Mouse (Mus musculus) gastrocnemius, postnatal 14 days (tissue): ENCODE measurements at regions not wholly inside any gene's neighbourhood (a gene's known extent, or its start where the extent isn't known, plus 50 kb on each side); places are given as distances from the start of the nearest gene placed in this dataset.
A peak's percentile ranks its signal among the peaks of the same experiment; 100 is the strongest.

Experiments
- DNase-seq: peaks from one replicate; pipeline ENCODE4 v3.0.0; 2021; ENCODE audit warnings: mixed read lengths
- intact Hi-C: fragments of 180-260 bp; cut with DNase I; formaldehyde crosslinking; loops from one replicate; pipeline ENCODE4 v1.15.1; 2025; ENCODE audit warnings: low total_unique reads

DNA sequence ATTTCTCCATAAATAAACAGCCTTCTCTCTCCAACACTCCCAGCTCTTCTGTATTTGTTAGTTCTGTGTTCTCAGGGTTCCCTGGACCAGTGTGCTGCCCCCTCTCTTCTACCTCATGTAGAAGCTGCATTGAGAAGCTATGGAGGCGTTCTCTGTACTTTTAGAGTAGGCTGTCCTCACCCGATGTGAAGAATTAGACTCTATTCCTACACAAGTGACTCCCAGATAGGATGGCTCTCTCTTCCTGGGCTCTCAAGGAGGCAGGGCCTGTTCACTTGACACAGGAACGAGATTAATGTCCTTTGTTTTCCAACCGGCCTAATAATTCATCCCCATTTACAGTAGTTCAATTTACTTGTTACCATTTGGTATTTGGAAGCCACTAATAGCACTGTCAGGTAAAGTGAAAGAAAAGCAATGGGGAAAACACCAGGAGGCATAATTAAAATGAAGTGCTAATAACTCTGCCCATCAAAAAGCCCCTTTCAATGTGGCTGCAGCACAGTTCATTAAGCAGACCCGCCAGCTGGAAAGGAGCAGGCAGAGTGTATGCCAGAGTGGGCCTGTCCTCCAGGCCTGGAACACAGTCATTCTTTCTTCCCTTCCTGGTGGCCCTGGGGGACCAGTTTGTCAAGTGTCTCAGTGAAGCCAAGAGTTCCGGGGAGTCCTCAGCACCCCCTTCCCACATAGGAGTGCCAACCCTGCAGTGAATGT, 454.8 kb upstream of the Gm6657 start:
- DNase-seq: peak; percentile 11
- intact Hi-C loops: no loop called here

- intact Hi-C loops: no loop called here
- no peak for DNase-seq
Observed at GRCm38 (mm10) chr12:77742716-77743115, 451.3 kb upstream of the Gm6657 start.

DNA sequence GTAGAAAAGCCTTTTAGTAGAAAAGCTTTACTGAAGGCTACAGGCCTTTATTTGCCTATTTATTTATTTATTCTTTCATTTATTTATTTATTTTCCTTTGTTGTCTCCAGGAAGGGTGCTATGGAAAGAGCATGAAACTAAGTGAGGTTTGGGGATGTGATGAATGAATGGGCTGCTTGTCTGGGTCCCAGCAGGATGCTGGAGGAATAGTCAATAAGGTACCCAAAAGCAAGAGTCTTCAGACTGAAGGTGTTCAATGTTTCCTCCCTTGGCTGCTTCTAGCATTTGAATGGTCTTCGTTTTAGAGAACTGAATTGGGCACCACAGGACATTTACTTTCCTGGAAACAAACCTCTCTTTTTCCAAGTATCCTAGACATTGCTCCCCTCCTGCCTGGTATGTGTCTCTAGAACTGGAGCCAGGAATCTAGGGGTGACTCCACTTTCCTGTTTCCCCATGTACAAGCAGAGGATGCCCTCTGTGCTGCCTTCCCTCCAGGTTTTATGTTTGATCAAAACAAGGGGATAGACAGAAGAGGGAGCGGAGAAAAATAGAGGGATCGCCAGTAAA, 444.5 kb upstream of the Gm6657 start:
- intact Hi-C loops: no loop called here
- no peak for DNase-seq

DNA sequence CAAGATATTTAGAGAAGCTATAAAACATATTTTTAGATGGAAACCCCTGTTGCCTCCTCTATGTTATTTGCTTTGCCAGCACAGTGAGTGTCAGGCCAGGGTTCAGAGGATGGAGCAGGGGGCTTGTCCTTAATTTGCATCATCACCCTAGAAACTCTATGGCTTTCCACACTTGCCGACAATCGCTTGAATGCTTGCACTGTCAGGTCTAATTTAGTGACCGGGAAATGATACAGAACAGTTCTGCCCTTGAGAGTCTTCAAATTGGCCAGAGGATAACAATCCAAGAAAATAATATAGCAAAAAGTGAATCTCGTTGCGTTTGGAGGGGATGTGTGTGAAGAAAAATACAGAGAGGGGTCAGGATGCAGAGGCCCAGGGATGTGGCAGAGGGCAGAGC, 441.9 kb upstream of the Gm6657 start:
- DNase-seq: no peak
- intact Hi-C loops: no loop called here

GRCm38 (mm10) chr12:77756021-77756420, 438.0 kb upstream of the Gm6657 start:
- no peak for DNase-seq
- intact Hi-C loops: no loop called here

DNA sequence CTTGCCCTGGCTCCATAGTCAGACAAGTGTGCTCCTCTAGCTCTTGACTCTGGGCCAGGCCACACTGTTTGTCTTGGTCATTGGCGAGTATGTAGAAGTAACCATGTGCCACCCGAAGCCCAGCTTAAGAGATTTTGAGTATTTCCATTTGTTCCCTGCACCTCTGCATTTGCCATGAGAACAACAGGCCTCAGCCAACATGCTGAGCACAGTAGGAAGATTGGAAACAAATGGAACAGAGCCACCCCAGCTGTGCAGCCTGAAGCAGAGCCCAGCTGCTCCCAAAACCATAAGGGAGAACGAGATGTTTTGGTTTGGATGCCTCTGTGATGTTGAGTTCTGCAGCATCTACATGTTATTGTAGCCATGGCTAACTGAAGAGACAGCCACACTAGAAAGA, 433.1 kb upstream of the Gm6657 start:
- peak; percentile 7 for DNase-seq
- intact Hi-C loops: no loop called here

DNA sequence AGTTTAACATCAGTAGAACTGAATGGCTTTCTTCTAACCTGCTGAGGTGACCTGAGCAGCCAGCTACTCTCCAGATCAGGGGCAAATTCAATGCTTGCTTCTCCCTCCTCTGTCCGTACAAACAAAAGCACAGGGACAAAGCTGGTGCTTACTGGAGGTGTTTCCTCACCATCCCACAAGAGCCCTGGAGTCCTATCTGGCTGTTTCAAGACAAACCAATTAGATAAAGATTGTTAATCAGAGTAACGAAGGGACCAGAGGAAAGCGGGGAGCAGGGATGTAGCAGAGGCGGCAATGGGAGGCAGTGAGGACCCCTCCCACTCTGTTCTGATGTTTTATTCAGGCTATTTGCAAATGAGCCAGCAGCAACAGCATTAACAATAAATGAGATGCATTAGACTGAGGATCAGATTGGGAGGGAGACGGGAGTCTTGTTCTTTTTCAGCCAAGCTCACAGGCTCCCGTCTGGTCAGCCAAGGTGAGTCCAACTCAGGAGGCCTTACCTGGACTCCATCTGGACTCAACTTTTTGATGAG, 418.0 kb upstream of the Gm6657 start:
- intact Hi-C loops: no loop called here
- no peak for DNase-seq

DNA sequence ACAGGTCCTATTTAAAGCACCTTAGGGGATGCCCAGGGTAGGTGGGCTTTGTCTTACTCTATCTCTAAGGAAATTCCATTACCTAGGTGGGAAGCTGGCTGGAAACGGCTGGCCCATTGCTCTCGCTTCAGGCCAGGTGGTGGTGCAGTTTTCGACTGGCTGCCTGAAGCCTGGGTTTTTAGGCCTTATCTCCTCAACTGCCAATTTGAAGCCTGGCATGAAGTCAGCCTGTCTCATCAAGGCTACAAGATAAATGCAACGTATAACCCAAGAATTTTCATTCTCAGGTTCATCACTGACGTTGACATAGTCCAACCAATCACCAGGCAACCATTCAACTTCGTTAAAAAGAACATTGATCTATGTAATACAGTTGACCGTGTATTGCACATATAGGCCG, 417.3 kb upstream of the Gm6657 start:
- DNase-seq: no peak
- intact Hi-C loops: no loop called here

GRCm38 (mm10) chr12:77780885-77781698, 412.9 kb upstream of the Gm6657 start:
- intact Hi-C loops: no loop called here
- peak; percentile 85 for DNase-seq

DNA sequence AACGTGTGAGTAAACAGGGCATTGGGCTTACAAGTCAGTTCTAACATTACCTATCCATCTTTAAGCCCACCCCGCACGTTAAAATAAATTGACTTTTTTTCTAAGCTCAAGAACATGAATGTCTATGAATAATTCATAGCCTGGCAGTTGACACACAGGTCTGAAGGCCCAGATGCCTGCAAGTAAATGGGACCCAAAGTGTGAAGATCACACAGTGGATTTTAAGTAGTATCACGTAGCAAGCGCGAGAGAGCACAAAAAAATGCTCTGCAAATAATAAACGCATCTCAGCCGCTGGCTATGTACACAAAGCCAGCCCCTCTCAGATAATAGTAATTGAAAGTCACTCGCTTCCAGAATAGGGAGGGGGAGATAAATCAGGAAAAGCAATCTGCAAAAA, 410.1 kb upstream of the Gm6657 start:
- intact Hi-C loops: no loop called here
- no peak for DNase-seq

- DNase-seq: no peak
- intact Hi-C loops: no loop called here
Observed at GRCm38 (mm10) chr12:77785647-77786046, 408.4 kb upstream of the Gm6657 start.

DNA sequence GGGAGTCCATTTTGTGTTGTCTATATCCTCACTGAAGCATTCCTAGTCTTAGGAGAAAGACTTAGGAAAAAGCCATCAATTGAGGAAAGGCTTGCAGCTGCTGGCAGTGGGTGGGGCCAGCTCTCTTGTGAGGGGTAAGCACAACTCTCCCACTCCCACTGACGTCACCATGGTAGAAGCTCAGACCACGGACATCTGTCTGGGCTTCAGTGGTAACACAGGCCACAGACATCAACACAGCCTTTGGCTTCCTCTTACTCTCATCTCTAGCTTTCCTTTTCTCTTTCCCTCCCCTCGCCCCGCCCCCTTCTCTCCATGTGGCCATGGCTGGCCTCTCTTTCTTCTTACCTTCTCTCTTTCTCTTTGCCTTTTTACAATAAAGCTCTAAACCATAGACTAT, 407.4 kb upstream of the Gm6657 start:
- intact Hi-C loops: no loop called here
- no peak for DNase-seq

- DNase-seq: no peak
- intact Hi-C loops: no loop called here
Observed at GRCm38 (mm10) chr12:77788273-77788672, 405.8 kb upstream of the Gm6657 start.

- no peak for DNase-seq
- intact Hi-C loops: no loop called here
Observed at GRCm38 (mm10) chr12:77789427-77789826, 404.6 kb upstream of the Gm6657 start.

DNA sequence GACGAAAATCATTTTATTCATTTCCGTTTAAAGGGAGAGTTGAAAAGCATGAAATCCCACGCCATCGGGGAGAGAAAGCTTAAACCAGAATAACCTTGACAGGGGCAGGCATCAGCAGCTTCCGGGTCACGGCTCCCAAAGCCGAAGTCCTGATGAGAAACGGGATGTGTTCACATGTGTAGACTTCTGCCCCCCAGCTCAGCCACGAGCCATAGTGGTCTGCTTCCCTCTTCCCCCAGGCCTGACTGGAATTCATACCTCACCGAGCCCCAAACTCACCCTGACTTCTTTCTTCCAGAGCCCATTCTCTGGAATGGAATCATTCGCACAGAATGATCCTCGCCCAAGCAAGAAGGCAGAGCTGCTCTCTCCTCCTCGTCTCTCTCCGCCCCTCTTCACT, 404.2 kb upstream of the Gm6657 start:
- intact Hi-C loops: no loop called here
- DNase-seq: no peak

DNA sequence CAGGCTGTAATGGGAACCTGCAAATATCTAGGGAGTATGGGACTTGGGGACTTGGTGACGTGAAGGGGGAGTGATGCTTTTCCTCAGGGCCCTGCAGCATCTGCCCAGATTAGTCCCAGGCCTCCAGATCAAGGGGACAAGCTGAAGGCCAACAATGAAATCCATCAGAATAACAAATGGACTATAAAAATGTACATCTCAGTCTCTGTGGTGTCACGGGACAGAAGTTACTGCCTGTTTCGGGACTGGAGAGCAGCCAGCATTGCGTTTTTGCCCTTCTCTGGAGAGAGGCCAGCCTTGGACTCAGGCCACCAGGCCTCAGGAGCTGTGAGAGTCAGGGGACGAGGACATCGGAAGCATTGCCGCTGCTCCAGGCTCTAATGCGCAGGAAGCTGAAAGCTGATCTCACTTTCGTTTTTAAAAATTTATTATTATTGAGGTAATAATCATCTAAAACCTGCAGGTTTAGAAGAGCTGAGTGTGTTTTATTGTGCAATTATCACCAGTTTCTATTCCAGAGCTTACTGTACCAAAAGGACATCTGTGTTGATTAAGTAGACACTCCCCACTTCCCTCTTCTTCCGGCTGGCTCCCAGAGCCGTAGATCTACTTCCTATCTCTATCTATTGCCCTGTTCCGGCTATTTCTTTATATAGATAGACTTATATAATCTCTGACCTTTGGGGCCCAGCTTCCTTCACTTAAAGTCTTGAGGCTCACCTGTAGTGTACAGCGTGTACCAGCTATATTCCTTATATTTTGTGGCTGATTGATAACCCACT, 403.0 kb upstream of the Gm6657 start:
- no peak for DNase-seq

GRCm38 (mm10) chr12:77798516-77798915, 395.5 kb upstream of the Gm6657 start:
- intact Hi-C loops: no loop called here
- no peak for DNase-seq

More for the DNA sequence above, 403.0 kb upstream of the Gm6657 start:
- intact Hi-C loops: no loop called here

GRCm38 (mm10) chr12:77799134-77799770, 394.8 kb upstream of the Gm6657 start:
- intact Hi-C loops: no loop called here
- no peak for DNase-seq

- intact Hi-C loops: no loop called here
- no peak for DNase-seq
Observed at GRCm38 (mm10) chr12:77807674-77808073, 386.4 kb upstream of the Gm6657 start.
